Mouse (Mus musculus) splenic B cell, adult 2 months (primary cell): ENCODE measurements around the gene Gm11757.
"Not testable (repeated sequence)": the region's sequence is repeated elsewhere in the genome, so short reads cannot be mapped to it uniquely, and the experiment has no call there.

ENCODE experiments used
- DNase-seq: peaks from one replicate; pipeline ENCODE4 v3.0.0-alpha.2; 2011; ENCODE audit warnings: low read depth, low spot score
- H3K27me3 ChIP-seq: 2 replicates; pipeline ENCODE4 v1.6.1; 2012; ENCODE audit warnings: mild to moderate bottlenecking, low read length, moderate library complexity, mixed read lengths; ENCODE audit not compliant: control insufficient read depth, poor library complexity, insufficient read depth, severe bottlenecking
- H3K36me3 ChIP-seq: 2 replicates; pipeline ENCODE4 v1.6.1; 2012; ENCODE audit warnings: mild to moderate bottlenecking, low read length, moderate library complexity, mixed read lengths; ENCODE audit not compliant: control insufficient read depth, poor library complexity, insufficient read depth, severe bottlenecking

Gene Gm11757

DNA sequence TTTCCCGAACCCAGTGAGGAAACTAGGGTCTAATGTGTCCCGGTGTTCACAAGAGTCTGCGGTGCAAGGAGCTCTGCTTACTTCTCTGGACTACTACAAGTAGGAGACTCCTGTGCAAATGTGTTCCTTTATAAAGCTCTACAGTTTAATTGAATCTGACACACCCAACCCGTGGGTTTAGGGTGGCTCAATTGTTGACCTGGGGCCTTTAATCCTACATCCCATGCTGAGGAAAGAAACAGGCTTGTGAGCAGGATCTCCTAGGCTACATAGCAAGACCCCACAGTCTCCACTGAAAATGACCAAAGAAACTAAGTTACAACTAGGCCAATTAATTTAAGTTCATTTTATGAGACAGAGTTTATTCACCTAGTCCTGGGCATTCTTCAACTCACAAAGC, at the start of gene Gm11757:
Gm11757 (minus strand) TSS at position 101 of the 400 bp plus-strand sequence.
- H3K27me3 ChIP-seq, H3K36me3 ChIP-seq, DNase-seq: not testable (repeated sequence)

DNA sequence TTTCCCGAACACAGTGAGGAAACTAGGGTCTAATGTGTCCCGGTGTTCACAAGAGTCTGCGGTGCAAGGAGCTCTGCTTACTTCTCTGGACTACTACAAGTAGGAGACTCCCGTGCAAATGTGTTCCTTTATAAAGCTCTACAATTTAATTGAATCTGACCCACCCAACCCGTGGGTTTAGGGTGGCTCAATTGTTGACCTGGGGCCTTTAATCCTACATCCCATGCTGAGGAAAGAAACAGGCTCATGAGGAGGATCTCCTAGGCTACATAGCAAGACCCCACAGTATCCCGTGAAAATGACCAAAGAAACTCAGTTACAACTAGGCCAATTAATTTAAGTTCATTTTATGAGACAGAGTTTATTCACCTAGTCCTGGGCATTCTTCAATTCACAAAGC, 29.7 kb upstream of the Gm11757 start, which contains the start of gene Gm11756:
Gm11756 (minus strand) TSS at position 101 of the 400 bp plus-strand sequence.
- not testable (repeated sequence) for DNase-seq, H3K27me3 ChIP-seq, H3K36me3 ChIP-seq

DNA sequence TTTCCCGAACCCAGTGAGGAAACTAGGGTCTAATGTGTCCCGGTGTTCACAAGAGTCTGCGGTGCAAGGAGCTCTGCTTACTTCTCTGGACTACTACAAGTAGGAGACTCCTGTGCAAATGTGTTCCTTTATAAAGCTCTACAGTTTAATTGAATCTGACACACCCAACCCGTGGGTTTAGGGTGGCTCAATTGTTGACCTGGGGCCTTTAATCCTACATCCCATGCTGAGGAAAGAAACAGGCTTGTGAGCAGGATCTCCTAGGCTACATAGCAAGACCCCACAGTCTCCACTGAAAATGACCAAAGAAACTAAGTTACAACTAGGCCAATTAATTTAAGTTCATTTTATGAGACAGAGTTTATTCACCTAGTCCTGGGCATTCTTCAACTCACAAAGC, 14.9 kb upstream of the Gm11757 start, which contains the start of gene Gm13871:
Gm13871 (minus strand) TSS at position 101 of the 400 bp plus-strand sequence.
- not testable (repeated sequence) for DNase-seq, H3K27me3 ChIP-seq

DNA sequence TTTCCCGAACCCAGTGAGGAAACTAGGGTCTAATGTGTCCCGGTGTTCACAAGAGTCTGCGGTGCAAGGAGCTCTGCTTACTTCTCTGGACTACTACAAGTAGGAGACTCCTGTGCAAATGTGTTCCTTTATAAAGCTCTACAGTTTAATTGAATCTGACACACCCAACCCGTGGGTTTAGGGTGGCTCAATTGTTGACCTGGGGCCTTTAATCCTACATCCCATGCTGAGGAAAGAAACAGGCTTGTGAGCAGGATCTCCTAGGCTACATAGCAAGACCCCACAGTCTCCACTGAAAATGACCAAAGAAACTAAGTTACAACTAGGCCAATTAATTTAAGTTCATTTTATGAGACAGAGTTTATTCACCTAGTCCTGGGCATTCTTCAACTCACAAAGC, 14.7 kb downstream of the Gm11757 start, which contains the start of gene Gm11758:
Gm11758 (minus strand) TSS at position 101 of the 400 bp plus-strand sequence.
- DNase-seq, H3K27me3 ChIP-seq, H3K36me3 ChIP-seq: not testable (repeated sequence)

More for the DNA sequence above, 14.9 kb upstream of the Gm11757 start, which contains the start of gene Gm13871:
- H3K36me3 ChIP-seq = not testable (repeated sequence)
